Mouse (Mus musculus) urinary bladder, postnatal 36 days (tissue): ENCODE measurements at regions not wholly inside any gene's neighbourhood (a gene's known extent, or its start where the extent isn't known, plus 50 kb on each side); places are given as distances from the start of the nearest gene placed in this dataset.

Source experiments
- DNase-seq, 2 experiments: peaks; one replicate each; pipeline ENCODE4 v3.0.0; 2022; ENCODE audit warnings: low spot score in 2 of 2, mixed read lengths in 1 of 2

- peak; percentile 60 to 62 for DNase-seq
Measured at GRCm38 (mm10) chr13:105377038-105377437, 66.4 kb upstream of the Htr1a start.

DNA sequence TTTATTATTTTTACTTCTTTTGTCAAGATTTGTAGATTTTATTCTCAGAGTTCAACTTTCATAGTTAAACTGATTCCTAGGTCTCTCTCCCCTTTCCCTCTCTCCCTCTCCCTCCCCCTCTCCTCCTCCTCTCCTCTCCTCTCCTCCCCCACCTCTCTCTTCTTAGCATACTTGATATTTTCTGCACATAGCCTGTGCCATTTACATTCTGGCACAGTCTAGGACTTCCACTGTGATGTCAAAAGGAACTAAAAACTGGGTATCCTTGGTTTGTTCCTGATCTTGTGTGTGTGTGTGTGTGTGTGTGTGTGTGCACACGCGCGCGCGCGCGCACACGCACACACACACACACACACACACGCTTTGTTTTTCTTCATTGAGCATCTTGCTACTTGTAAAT, 64.9 kb upstream of the Htr1a start:
- no peak for DNase-seq

GRCm38 (mm10) chr13:105387016-105387772, 56.2 kb upstream of the Htr1a start:
- DNase-seq = no peak
